22 mouse cellular contexts compared by ENCODE assay signal in genomic region chr9:22494203-22494807, GRCm38 (mm10). TPM values are rescaled to one million over a fixed set of nuclear protein-coding genes. Genes with fewer than 3 reads are reported as not detected.
A peak's percentile ranks its signal among the peaks of the same experiment; 100 is the strongest.
DNase-seq lines count a peak whose midpoint lies in the region; ATAC-seq and TF ChIP-seq lines count a peak whose summit lies in the region.
"Had no signal": no experiment of that assay in that cellular context is flagged by ENCODE, and none has a peak within 500 bp of the region (broad histone marks: within the 10 kb centered on the region; RNA-seq: fewer than 3 reads in every experiment).

No protein-coding gene starts in this region.

- no peak for TF ChIP-seq POLR2A in bone marrow, adult 2 months (IDR thresholded peaks at IDR 0.05; ENCODE audit: borderline replicate concordance, control insufficient read depth, low read depth, low read length)

- H3K4me1 ChIP-seq in kidney, postnatal 0 days (replicated peaks; ENCODE audit: insufficient read depth, low read length): no peaks in the 10 kb centered on the region
- H3K4me1 ChIP-seq in bone marrow, adult 2 months (ENCODE audit: control insufficient read depth, insufficient read depth, low read length): no peaks in the 10 kb centered on the region
- H3K4me1 ChIP-seq: heart, embryonic 15.5 days; hindbrain, embryonic 10.5 days; midbrain, embryonic 12.5 days; neural tube, embryonic 15.5 days had no signal

- no peaks in the 10 kb centered on the region for H3K36me3 ChIP-seq in kidney, postnatal 0 days (ENCODE audit: insufficient read depth, low read length)
- H3K36me3 ChIP-seq: heart, embryonic 15.5 days had no signal

- no peak overlapping the region for H3K4me3 ChIP-seq in kidney, postnatal 0 days (replicated peaks; ENCODE audit: low read depth, low read length)
- H3K4me3 ChIP-seq in bone marrow, adult 2 months (replicated peaks; ENCODE audit: control insufficient read depth, low read depth, low read length): no peak overlapping the region
- H3K4me3 ChIP-seq: heart, embryonic 15.5 days; hindbrain, embryonic 10.5 days; midbrain, embryonic 12.5 days; myocyte; neural tube, embryonic 15.5 days had no signal

- TF ChIP-seq CTCF in kidney, postnatal 0 days (IDR thresholded peaks at IDR 0.05; ENCODE audit: low read depth): peak; percentile 18; the same call in 1 of the 2 replicates
- TF ChIP-seq CTCF in bone marrow, adult 2 months (IDR thresholded peaks at IDR 0.05; ENCODE audit: control insufficient read depth, insufficient read depth, low read length): peak; percentile 28; the same call in 1 of the 2 replicates

- no peaks in the 10 kb centered on the region for H3K27me3 ChIP-seq in kidney, postnatal 0 days (ENCODE audit: insufficient read depth, low read length)
- H3K27me3 ChIP-seq: heart, embryonic 15.5 days; midbrain, embryonic 12.5 days; neural tube, embryonic 15.5 days had no signal

- no peak overlapping the region for H3K27ac ChIP-seq in kidney, postnatal 0 days
- 0 out of 2 replicates have a peak overlapping the region, but pooled peaks have one; percentile 24 for H3K27ac ChIP-seq in bone marrow, adult 2 months (ENCODE audit: control insufficient read depth, insufficient read depth, low read depth, low read length, poor library complexity)
- H3K27ac ChIP-seq: heart, embryonic 15.5 days; hindbrain, embryonic 10.5 days; midbrain, embryonic 12.5 days; neural tube, embryonic 15.5 days had no signal

- WGBS in kidney, postnatal 0 days: 78% methylated on average over 9 of the region's 9 CpGs
- WGBS in bone marrow, adult 2 months: 70% methylated on average over 9 of the region's 9 CpGs

- no peak overlapping the region for H3K4me2 ChIP-seq in kidney, postnatal 0 days (ENCODE audit: low read length)
- H3K4me2 ChIP-seq: heart, embryonic 15.5 days; midbrain, embryonic 12.5 days; neural tube, embryonic 15.5 days had no signal

- H3K9ac ChIP-seq in kidney, postnatal 0 days (ENCODE audit: low read depth, low read length): no peak overlapping the region
- H3K9ac ChIP-seq: forebrain, postnatal 0 days; heart, embryonic 15.5 days; midbrain, embryonic 12.5 days; neural tube, embryonic 15.5 days had no signal

- no peak for ATAC-seq in kidney, postnatal 0 days (replicated peaks; ENCODE audit: low FRiP score, low read depth)
- ATAC-seq: forebrain, postnatal 0 days; inflammation-experienced regulatory T-cells, adult 6 months had no signal

- DNase-seq in kidney, postnatal 0 days (ENCODE audit: low spot score): no peak
- DNase-seq in kidney, adult 9 months: no peak
- DNase-seq in lung, postnatal 36 days: peak; percentile 1
- no peak for DNase-seq in lung, postnatal 4 days
- DNase-seq in urinary bladder, postnatal 10 days (ENCODE audit: low spot score): no peak
- no peak for DNase-seq in T-cell, adult 2 months (ENCODE audit: low spot score)
- DNase-seq: adrenal gland, postnatal 10 days; cerebellum, adult 18-20 months; forebrain, postnatal 0 days; kidney, postnatal 10 days; lung, postnatal 10 days; retina, postnatal 1 day had no signal

- no peaks in the 10 kb centered on the region for H3K9me3 ChIP-seq in kidney, postnatal 0 days (replicated peaks; ENCODE audit: low read length)
- H3K9me3 ChIP-seq: heart, embryonic 15.5 days; hindbrain, embryonic 10.5 days; midbrain, embryonic 12.5 days; neural tube, embryonic 15.5 days had no signal

RNA-seq across cellular contexts. Expression of gene Bbs9, which starts 18.8 kb away (rescaled TPM):
- polyA plus RNA-seq in kidney, postnatal 0 days (2015; fragmentation: Nextera tagmentation; extraction: Ambion mirVana): 10.0 and 10.1 TPM in 2 replicates
- 4.5 and 8.0 TPM in 2 replicates for polyA plus RNA-seq in bone marrow, adult 2 months (2011; ENCODE audit: insufficient read depth, insufficient read length, low replicate concordance, missing spikeins)

RNA-seq across cellular contexts. Expression of gene Rp9, which starts 24.8 kb away (rescaled TPM):
- polyA plus RNA-seq in kidney, postnatal 0 days (2015; fragmentation: Nextera tagmentation; extraction: Ambion mirVana): 76.7 and 82.6 TPM in 2 replicates
- polyA plus RNA-seq in bone marrow, adult 2 months (2011; ENCODE audit: insufficient read depth, insufficient read length, low replicate concordance, missing spikeins): 42.4 and 64.8 TPM in 2 replicates

RNA-seq across cellular contexts. Expression of gene Gm17545, which starts 40.2 kb away (rescaled TPM):
- polyA plus RNA-seq in kidney, postnatal 0 days (2015; fragmentation: Nextera tagmentation; extraction: Ambion mirVana): not detected in 2 replicates
- polyA plus RNA-seq in bone marrow, adult 2 months (2011; ENCODE audit: insufficient read depth, insufficient read length, low replicate concordance, missing spikeins): not detected in 2 replicates
- polyA plus RNA-seq: embryonic facial prominence, embryonic 14.5 days; forebrain, postnatal 0 days; gonadal fat pad, adult 2 months; heart, embryonic 15.5 days; hindbrain, embryonic 10.5 days; inflammation-experienced regulatory T-cells, adult 6 months; limb, embryonic 14.5 days; midbrain, embryonic 12.5 days; myocyte; neural tube, embryonic 15.5 days had no signal
